Mouse (Mus musculus): Measurements from ENCODE around the gene Zfp688. TPM values are rescaled to one million over a fixed set of nuclear protein-coding genes. Genes with fewer than 3 reads are reported as not detected.
"Not testable (repeated sequence)": the region's sequence is repeated elsewhere in the genome, so short reads cannot be mapped to it uniquely, and the experiment has no call there.

Gene Zfp688
- 28.7 and 30.7 TPM in 2 replicates for polyA plus RNA-seq (2016; fragmentation: Nextera tagmentation; extraction: Ambion mirVana)

DNA sequence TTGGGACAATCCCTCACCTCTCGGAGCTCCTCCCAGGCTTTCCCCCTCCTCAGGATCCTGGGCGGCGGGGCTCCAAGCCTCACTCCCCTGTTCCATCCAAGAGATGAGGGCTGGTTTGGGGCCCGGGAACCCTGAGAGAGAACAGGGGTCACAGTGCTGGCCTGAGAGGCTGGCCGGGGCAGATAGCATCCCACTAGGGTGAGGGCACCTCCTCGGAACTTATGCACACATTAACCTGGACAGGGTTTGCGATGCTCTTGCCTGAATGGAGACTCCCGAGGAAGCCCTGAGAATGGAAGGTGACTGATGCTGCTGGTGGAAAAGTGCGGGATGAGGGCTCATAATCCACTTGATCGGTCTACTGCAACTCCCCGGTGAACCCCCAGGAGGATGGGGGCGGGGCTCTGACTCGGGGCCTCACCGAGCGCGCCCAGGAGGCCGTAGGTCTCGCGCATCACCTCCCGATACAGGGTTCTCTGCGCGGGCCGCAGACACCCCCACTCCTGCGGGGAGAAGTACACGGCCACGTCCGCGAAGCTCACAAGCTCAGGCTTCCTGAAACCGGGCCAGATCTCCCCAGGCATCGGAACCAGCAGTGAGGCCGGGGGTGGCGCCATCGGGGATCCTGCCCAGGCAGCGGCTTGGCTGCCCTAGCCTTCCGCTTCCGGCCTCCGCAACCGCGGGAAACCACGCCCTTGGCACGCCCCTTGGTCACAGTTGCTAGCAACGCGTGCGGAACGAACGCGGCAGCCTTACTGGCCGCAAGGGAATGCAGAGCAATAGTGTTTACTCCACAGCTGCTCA lies at the start of gene Zfp688:
Gene Zfp688 (minus strand): TSS at position 681 of the 804 bp plus-strand sequence.
- H3K27ac ChIP-seq = peak within 1 kb of the TSS; percentile 36
- peak; percentile 92 for ATAC-seq (ENCODE audit: low FRiP score)
- H3K4me3 ChIP-seq = peak within 1 kb of the TSS; percentile 61
- peak within 1 kb of the TSS; percentile 99 for H3K4me2 ChIP-seq (replicated peaks)
- H3K9ac ChIP-seq = peak within 1 kb of the TSS; percentile 80
- H3K4me1 ChIP-seq = peaks cover 9% of the 10 kb centered on the region
- under 1% methylated on average over 48 of the region's 48 CpGs for WGBS
- peaks cover 15% of the 10 kb centered on the region for H3K36me3 ChIP-seq
- H3K9me3 ChIP-seq (replicated peaks) = no peaks in the 10 kb centered on the region
- H3K27me3 ChIP-seq = peaks cover 12% of the 10 kb centered on the region

DNA sequence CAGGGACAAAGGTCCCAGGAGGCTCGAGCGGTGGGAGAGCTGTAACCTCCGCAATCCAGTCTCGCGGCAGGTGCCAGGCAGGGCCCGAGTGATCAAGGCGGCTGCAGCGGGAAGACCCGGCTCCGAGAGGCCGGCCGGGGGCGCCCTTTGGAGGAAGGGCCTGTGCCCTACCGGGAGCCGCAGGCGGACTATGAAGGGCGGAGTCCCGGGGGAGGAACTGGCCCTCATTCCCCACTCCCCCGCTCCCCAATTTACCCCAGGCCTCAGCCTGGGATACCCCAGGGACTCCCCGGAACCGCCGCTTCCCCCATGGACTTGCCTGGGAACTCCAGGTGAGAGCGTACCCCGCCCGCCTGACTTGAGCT lies 49.8 kb upstream of the Zfp688 start:
- peaks cover 17% of the 10 kb centered on the region for H3K4me1 ChIP-seq
- H3K9ac ChIP-seq = peak overlapping the region; percentile 96
- ATAC-seq (ENCODE audit: low FRiP score) = peak; percentile 30
- H3K27ac ChIP-seq = peak overlapping the region; percentile 98
- peaks cover 43% of the 10 kb centered on the region for H3K36me3 ChIP-seq
- H3K9me3 ChIP-seq (replicated peaks) = no peaks in the 10 kb centered on the region
- under 1% methylated on average over 24 of the region's 25 CpGs for WGBS
- H3K4me2 ChIP-seq (replicated peaks) = peak overlapping the region; percentile 76
- H3K4me3 ChIP-seq = peak overlapping the region; percentile 89
- no peaks in the 10 kb centered on the region for H3K27me3 ChIP-seq

DNA sequence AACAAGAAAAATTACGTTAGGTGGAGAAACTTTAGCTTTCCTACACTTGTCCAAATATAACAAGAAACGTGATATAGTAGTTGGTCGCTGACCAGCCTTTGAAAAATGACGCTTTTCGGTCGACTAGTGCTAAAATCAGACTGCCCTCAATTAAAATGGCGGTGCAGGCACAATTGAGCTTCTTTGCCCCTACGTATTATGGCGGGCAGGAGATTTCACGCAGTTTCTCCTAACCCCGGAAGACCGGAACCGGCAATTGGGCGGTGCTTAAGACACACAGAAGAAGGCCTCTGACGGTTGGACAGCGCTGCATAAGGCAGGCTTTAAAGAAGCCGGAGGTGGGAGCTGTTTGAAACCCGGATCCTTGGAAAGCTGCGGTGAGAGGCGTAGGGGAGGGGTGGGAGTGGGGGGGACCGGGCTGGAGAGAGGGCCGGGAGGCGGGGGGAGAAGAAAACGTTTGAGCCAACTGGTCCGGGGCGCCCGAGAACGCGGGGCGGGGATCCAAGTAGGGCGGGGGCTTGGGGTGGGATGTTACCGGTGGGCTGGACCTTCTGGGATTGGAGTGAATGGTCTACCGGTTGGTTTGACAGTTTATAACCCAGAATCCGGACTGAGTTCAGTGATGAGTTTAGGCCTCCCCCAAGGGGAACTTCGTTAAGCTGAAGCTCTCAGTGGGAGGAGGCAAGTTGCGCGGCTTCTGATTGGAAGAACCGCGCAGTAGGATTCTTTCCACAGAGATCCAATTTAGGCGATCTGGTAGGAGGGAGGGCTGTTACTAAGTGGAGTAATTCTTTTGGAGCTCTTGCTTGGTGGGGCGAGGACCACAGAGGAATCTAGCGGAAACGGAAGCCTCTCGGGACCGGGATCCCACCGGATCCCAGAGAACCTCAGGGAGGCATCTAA lies 49.1 kb upstream of the Zfp688 start:
- WGBS = under 1% methylated on average over 46 of the region's 46 CpGs
- Histone ChIP-seq H3K9me3 (replicated peaks) (no peaks in the 10 kb centered on the region), H3K4me1 (peaks cover 17% of the 10 kb centered on the region), H3K36me3 (peaks cover 43% of the 10 kb centered on the region), H3K27ac (peak overlapping the region; percentile 98), H3K4me2 (replicated peaks) (peak overlapping the region; percentile 76), H3K27me3 (no peaks in the 10 kb centered on the region), H3K9ac (peak overlapping the region; percentile 96), H3K4me3 (peak overlapping the region; percentile 89)
- peak; percentile 94 for ATAC-seq (ENCODE audit: low FRiP score)

DNA sequence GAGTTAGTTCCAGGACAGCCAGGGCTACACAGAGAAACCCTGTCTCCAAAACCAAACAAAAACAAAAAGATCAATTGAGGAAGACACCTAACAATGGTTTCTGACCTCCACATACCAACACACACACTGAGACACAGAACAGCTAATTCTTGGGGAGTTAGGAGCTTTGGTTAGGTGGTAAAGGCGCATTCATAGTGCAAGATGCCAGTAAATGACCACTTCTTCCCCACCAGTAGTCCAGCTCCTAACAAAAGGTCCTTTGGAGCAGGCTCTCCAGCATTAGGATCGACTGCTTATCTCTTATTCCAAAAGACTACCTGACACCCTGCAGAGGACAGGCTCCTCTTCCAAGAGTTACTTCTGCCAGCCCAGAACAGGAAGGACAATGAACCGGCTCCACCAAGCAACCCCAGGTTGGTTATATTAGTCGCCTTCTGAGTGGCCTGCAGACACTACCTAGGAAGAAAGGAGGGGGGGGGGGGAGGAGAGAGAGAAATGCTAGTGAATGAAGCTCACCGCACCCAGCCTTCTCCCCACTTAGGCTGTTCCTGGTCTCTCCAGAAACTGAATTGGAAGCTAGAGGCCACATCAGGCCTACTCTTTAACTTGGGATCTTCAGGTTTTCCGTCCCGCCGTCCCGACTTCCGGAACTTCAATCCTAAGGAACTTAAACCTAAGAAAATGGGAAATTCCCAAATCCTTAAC lies 48.3 kb upstream of the Zfp688 start:
- H3K27ac ChIP-seq = peak overlapping the region; percentile 98
- H3K9me3 ChIP-seq (replicated peaks) = no peaks in the 10 kb centered on the region
- H3K4me2 ChIP-seq (replicated peaks) = peak overlapping the region; percentile 76
- peaks cover 41% of the 10 kb centered on the region for H3K36me3 ChIP-seq
- H3K27me3 ChIP-seq = no peaks in the 10 kb centered on the region
- WGBS = 9% methylated on average over 10 of the region's 10 CpGs
- peaks cover 17% of the 10 kb centered on the region for H3K4me1 ChIP-seq
- peak overlapping the region; percentile 71 for H3K9ac ChIP-seq
- peak; percentile 47 for ATAC-seq (ENCODE audit: low FRiP score)
- H3K4me3 ChIP-seq = peak overlapping the region; percentile 89

- H3K4me1 ChIP-seq = peaks cover 7% of the 10 kb centered on the region
- H3K4me2 ChIP-seq (replicated peaks) = no peak overlapping the region
- no peak overlapping the region for H3K4me3 ChIP-seq
- no peaks in the 10 kb centered on the region for H3K27me3 ChIP-seq
- WGBS = 92% methylated on average over 4 of the region's 4 CpGs
- ATAC-seq (ENCODE audit: low FRiP score) = no peak
- no peak overlapping the region for H3K9ac ChIP-seq
- H3K27ac ChIP-seq = no peak overlapping the region
- H3K9me3 ChIP-seq (replicated peaks) = no peaks in the 10 kb centered on the region
- H3K36me3 ChIP-seq = peaks cover 35% of the 10 kb centered on the region
Measured at GRCm38 (mm10) chr7:127466606-127467005, 44.7 kb upstream of the Zfp688 start.

GRCm38 (mm10) chr7:127465670-127466069 lies 43.8 kb upstream of the Zfp688 start:
- not testable (repeated sequence) for H3K27ac ChIP-seq; H3K4me3 ChIP-seq; H3K9me3 ChIP-seq (replicated peaks); H3K4me1 ChIP-seq; ATAC-seq (ENCODE audit: low FRiP score); H3K9ac ChIP-seq; H3K27me3 ChIP-seq; H3K4me2 ChIP-seq (replicated peaks)
- H3K36me3 ChIP-seq = peaks cover 38% of the 10 kb centered on the region
- WGBS = 100% methylated on average over 2 of the region's 2 CpGs

DNA sequence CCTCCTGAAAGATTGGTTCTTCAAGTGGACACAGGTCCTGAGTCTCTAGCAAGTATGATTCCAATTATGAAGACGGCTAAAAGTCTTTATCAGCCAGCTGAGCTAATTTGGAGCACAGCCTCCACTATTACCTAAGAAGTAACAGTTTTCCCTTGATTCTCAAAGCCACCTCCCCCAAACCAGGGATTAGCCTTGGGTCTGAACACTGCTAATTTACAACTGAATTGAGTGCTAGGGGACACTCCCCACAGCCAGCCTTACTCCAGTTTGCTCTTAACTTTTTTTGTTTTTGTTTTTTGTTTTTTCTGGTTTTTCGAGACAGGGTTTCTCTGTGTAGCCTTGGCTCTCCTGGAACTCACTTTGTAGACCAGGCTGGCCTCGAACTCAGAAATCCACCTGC lies 43.3 kb upstream of the Zfp688 start:
- Histone ChIP-seq H3K27ac (no peak overlapping the region), H3K9ac (no peak overlapping the region), H3K4me3 (no peak overlapping the region), H3K36me3 (peaks cover 43% of the 10 kb centered on the region), H3K4me2 (replicated peaks) (no peak overlapping the region), H3K4me1 (peaks cover 7% of the 10 kb centered on the region), H3K27me3 (no peaks in the 10 kb centered on the region), H3K9me3 (replicated peaks) (no peaks in the 10 kb centered on the region)
- no peak for ATAC-seq (ENCODE audit: low FRiP score)
- WGBS = 93% methylated on average over 3 of the region's 3 CpGs

GRCm38 (mm10) chr7:127459311-127459710 lies 37.4 kb upstream of the Zfp688 start, which contains the start of gene Prr14:
Prr14 (plus strand) TSS chr7:127459611.
- not testable (repeated sequence) for H3K9me3 ChIP-seq (replicated peaks); H3K27me3 ChIP-seq; H3K4me1 ChIP-seq; ATAC-seq (ENCODE audit: low FRiP score); H3K4me3 ChIP-seq; H3K27ac ChIP-seq; H3K4me2 ChIP-seq (replicated peaks); H3K9ac ChIP-seq
- H3K36me3 ChIP-seq = peaks cover 54% of the 10 kb centered on the region
- WGBS = over 99% methylated on average over 8 of the region's 8 CpGs

DNA sequence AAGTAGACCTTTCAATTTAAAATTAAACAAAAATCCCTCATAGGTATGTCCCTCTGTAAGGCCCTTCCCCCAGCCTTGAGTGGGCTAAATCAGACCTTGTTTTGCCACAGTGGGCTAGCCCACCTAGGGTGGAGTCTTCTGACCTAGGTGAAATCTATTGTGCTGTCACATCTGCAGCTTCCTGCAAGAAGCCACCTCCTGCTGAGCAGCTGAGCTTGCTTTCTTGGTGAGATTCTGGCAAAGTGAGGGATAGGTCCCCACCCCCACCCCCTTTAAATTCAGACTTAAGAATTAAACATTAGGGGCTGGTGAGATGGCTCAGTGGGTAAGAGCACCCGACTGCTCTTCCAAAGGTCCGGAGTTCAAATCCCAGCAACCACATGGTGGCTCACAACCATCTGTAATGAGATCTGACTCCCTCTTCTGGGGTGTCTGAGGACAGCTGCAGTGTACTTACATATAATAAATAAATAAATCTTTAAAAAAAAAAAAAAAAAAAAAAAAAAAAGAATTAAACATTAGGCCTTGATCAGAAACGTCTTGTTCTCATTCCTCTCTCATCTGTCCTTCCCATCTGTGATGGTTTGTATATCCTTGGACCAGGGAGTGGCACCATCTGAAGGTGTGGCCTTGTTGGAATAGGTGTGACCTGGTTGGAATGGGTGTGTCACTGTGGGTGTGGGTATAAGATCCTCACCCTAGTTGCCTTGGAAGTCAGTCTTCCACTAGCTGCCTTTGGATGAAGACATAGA lies 36.7 kb upstream of the Zfp688 start:
- WGBS = 88% methylated on average over 3 of the region's 3 CpGs
- not testable (repeated sequence) for H3K27ac ChIP-seq; H3K27me3 ChIP-seq; H3K4me3 ChIP-seq; H3K4me2 ChIP-seq (replicated peaks); H3K9me3 ChIP-seq (replicated peaks); H3K4me1 ChIP-seq; ATAC-seq (ENCODE audit: low FRiP score); H3K9ac ChIP-seq
- H3K36me3 ChIP-seq = peaks cover 57% of the 10 kb centered on the region

GRCm38 (mm10) chr7:127454905-127455304 lies 33.0 kb upstream of the Zfp688 start:
- no peaks in the 10 kb centered on the region for H3K27me3 ChIP-seq
- H3K9ac ChIP-seq = no peak overlapping the region
- peaks cover 27% of the 10 kb centered on the region for H3K4me1 ChIP-seq
- no peak overlapping the region for H3K4me2 ChIP-seq (replicated peaks)
- H3K4me3 ChIP-seq = no peak overlapping the region
- H3K27ac ChIP-seq = no peak overlapping the region
- 92% methylated on average over 7 of the region's 7 CpGs for WGBS
- peaks cover 38% of the 10 kb centered on the region for H3K36me3 ChIP-seq
- H3K9me3 ChIP-seq (replicated peaks) = no peaks in the 10 kb centered on the region
- ATAC-seq (ENCODE audit: low FRiP score) = no peak

GRCm38 (mm10) chr7:127453056-127453455 lies 31.2 kb upstream of the Zfp688 start:
- Histone ChIP-seq H3K36me3 (peaks cover 32% of the 10 kb centered on the region), H3K27ac (no peak overlapping the region), H3K4me1 (peaks cover 31% of the 10 kb centered on the region), H3K9me3 (replicated peaks) (no peaks in the 10 kb centered on the region), H3K4me3 (no peak overlapping the region), H3K9ac (no peak overlapping the region), H3K4me2 (replicated peaks) (no peak overlapping the region), H3K27me3 (no peaks in the 10 kb centered on the region)
- ATAC-seq (ENCODE audit: low FRiP score) = no peak
- WGBS = 95% methylated on average over 2 of the region's 2 CpGs

All from hindbrain, embryonic 12.5 days (tissue).